Mouse (Mus musculus): ENCODE data around the gene Vps53. TPM values are rescaled to one million over a fixed set of nuclear protein-coding genes. Genes with fewer than 3 reads are reported as not detected.

Gene Vps53
- polyA plus RNA-seq, 1 experiment: 41.2 TPM

GRCm38 (mm10) chr11:76081048-76081640 is 98.3 kb downstream of the Vps53 start:
- Histone ChIP-seq H3K79me2 (ENCODE audit: control insufficient read depth, insufficient read depth) (no peaks in the 10 kb centered on the region), H3K4me3 (no peak overlapping the region), H3K27me3 (ENCODE audit: control insufficient read depth, insufficient read depth, insufficient read length) (no peaks in the 10 kb centered on the region), H3ac (ENCODE audit: control insufficient read depth, insufficient read length) (no peak overlapping the region), H3K4me2 (ENCODE audit: low read depth) (no peak overlapping the region), H3K36me3 (ENCODE audit: control insufficient read depth, insufficient read depth) (peaks cover 8% of the 10 kb centered on the region)
- TF ChIP-seq CEBPB (IDR thresholded peaks at IDR 0.05; ENCODE audit: insufficient read depth, poor library complexity, severe bottlenecking): no peak
- TF ChIP-seq SRF (IDR thresholded peaks at IDR 0.05; ENCODE audit: control insufficient read depth, insufficient read length, low read depth): no peak
- no peak for TF ChIP-seq MYOD1 (IDR thresholded peaks at IDR 0.05; ENCODE audit: control insufficient read depth in 1 of 3, insufficient read length in 2 of 3, low read depth in 2 of 3)
- no peak for TF ChIP-seq TCF12 (IDR thresholded peaks at IDR 0.05; ENCODE audit: insufficient read depth, poor library complexity, severe bottlenecking)
- TF ChIP-seq REST (IDR thresholded peaks at IDR 0.05; ENCODE audit: insufficient read depth, insufficient read length): no peak
- no peak for TF ChIP-seq POLR2AphosphoS2 (IDR thresholded peaks at IDR 0.05; ENCODE audit: insufficient read length, low read depth)
- TF ChIP-seq POLR2A (IDR thresholded peaks at IDR 0.05; ENCODE audit: insufficient read length, low read depth): no peak
- no peak for TF ChIP-seq MAX (IDR thresholded peaks at IDR 0.05; ENCODE audit: low read depth)
- no peak for TF ChIP-seq E2F4 (IDR thresholded peaks at IDR 0.05; ENCODE audit: insufficient read depth)
- no peak for TF ChIP-seq MYOG (IDR thresholded peaks at IDR 0.05; ENCODE audit: control insufficient read depth in 1 of 3, insufficient read depth in 1 of 3, insufficient read length in 2 of 3, low read depth in 2 of 3)
- no peak for TF ChIP-seq TCF3 (IDR thresholded peaks at IDR 0.05; ENCODE audit: insufficient read length, low read depth)
- no peak for TF ChIP-seq USF1 (IDR thresholded peaks at IDR 0.05; ENCODE audit: low read depth)

DNA sequence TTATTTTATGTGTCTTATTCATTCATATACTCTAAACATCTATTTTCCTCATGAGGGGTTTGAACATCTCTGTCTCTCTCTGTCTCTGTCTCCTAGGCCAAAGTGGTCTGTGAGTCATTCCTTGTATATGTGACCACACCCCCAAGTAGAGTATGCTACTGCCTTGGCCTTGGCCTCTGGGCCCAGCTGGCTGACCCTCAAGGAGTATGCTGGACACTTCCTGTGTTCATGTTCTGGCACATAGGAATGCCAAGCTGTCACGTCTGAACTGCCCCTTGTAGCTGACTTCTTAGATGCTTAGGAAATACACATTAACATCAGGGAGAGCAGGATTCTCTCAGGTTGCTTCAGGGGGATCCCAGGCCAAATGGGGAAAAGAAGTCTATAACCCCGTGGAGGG is 99.2 kb downstream of the Vps53 start:
- Histone ChIP-seq H3K79me2 (ENCODE audit: control insufficient read depth, insufficient read depth) (no peaks in the 10 kb centered on the region), H3ac (ENCODE audit: control insufficient read depth, insufficient read length) (no peak overlapping the region), H3K4me3 (no peak overlapping the region), H3K36me3 (ENCODE audit: control insufficient read depth, insufficient read depth) (peaks cover 8% of the 10 kb centered on the region), H3K27me3 (ENCODE audit: control insufficient read depth, insufficient read depth, insufficient read length) (no peaks in the 10 kb centered on the region), H3K4me2 (ENCODE audit: low read depth) (no peak overlapping the region)
- TF ChIP-seq MYOD1 (IDR thresholded peaks at IDR 0.05; ENCODE audit: control insufficient read depth in 1 of 3, insufficient read length in 2 of 3, low read depth in 2 of 3) (peak in 1 of 3 experiments; percentile 8), TCF12 (IDR thresholded peaks at IDR 0.05; ENCODE audit: insufficient read depth, poor library complexity, severe bottlenecking) (no peak), POLR2A (IDR thresholded peaks at IDR 0.05; ENCODE audit: insufficient read length, low read depth) (no peak), E2F4 (IDR thresholded peaks at IDR 0.05; ENCODE audit: insufficient read depth) (no peak), MAX (IDR thresholded peaks at IDR 0.05; ENCODE audit: low read depth) (no peak)

DNA sequence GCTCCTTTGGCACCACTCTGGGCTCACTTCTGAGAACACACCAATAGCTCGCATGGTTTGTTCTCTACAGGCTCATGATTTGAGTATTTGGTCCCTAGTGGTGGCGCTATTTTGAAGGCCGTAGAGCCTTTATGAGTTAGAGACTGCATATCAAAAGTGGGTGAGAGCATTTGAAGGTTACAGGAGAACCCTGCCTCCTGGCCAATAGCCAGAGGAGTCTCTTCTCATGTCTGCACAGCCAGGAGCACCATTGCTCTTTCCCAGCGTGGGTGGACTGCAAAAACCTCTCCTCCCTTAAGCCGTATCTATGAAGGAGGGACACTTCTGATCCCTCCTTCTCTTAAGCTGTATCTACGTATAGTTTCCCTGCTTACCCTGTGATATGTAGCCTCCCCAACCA is 102.1 kb downstream of the Vps53 start:
- no peaks in the 10 kb centered on the region for H3K27me3 ChIP-seq (ENCODE audit: control insufficient read depth, insufficient read depth, insufficient read length)
- no peak overlapping the region for H3K4me2 ChIP-seq (ENCODE audit: low read depth)
- no peak overlapping the region for H3ac ChIP-seq (ENCODE audit: control insufficient read depth, insufficient read length)
- TF ChIP-seq SRF (IDR thresholded peaks at IDR 0.05; ENCODE audit: control insufficient read depth, insufficient read length, low read depth): no peak
- TF ChIP-seq MAX (IDR thresholded peaks at IDR 0.05; ENCODE audit: low read depth): no peak
- no peak for TF ChIP-seq TCF12 (IDR thresholded peaks at IDR 0.05; ENCODE audit: insufficient read depth, poor library complexity, severe bottlenecking)
- no peak for TF ChIP-seq CEBPB (IDR thresholded peaks at IDR 0.05; ENCODE audit: insufficient read depth, poor library complexity, severe bottlenecking)
- no peak for TF ChIP-seq POLR2A (IDR thresholded peaks at IDR 0.05; ENCODE audit: insufficient read length, low read depth)
- no peak for TF ChIP-seq MYOG (IDR thresholded peaks at IDR 0.05; ENCODE audit: control insufficient read depth in 1 of 3, insufficient read depth in 1 of 3, insufficient read length in 2 of 3, low read depth in 2 of 3)
- TF ChIP-seq USF1 (IDR thresholded peaks at IDR 0.05; ENCODE audit: low read depth): no peak
- no peak for TF ChIP-seq REST (IDR thresholded peaks at IDR 0.05; ENCODE audit: insufficient read depth, insufficient read length)
- no peak for TF ChIP-seq POLR2AphosphoS2 (IDR thresholded peaks at IDR 0.05; ENCODE audit: insufficient read length, low read depth)
- H3K4me3 ChIP-seq: no peak overlapping the region
- peaks cover 8% of the 10 kb centered on the region for H3K36me3 ChIP-seq (ENCODE audit: control insufficient read depth, insufficient read depth)
- H3K79me2 ChIP-seq (ENCODE audit: control insufficient read depth, insufficient read depth): no peaks in the 10 kb centered on the region

GRCm38 (mm10) chr11:76074296-76075093 is 105.0 kb downstream of the Vps53 start:
- no peaks in the 10 kb centered on the region for H3K79me2 ChIP-seq (ENCODE audit: control insufficient read depth, insufficient read depth)
- no peaks in the 10 kb centered on the region for H3K36me3 ChIP-seq (ENCODE audit: control insufficient read depth, insufficient read depth)
- no peak overlapping the region for H3K4me2 ChIP-seq (ENCODE audit: low read depth)
- no peak overlapping the region for H3ac ChIP-seq (ENCODE audit: control insufficient read depth, insufficient read length)
- TF ChIP-seq TCF12 (IDR thresholded peaks at IDR 0.05; ENCODE audit: insufficient read depth, poor library complexity, severe bottlenecking) (no peak), MAX (IDR thresholded peaks at IDR 0.05; ENCODE audit: low read depth) (no peak), REST (IDR thresholded peaks at IDR 0.05; ENCODE audit: insufficient read depth, insufficient read length) (no peak), POLR2A (IDR thresholded peaks at IDR 0.05; ENCODE audit: insufficient read length, low read depth) (no peak), CEBPB (IDR thresholded peaks at IDR 0.05; ENCODE audit: insufficient read depth, poor library complexity, severe bottlenecking) (no peak), POLR2AphosphoS2 (IDR thresholded peaks at IDR 0.05; ENCODE audit: insufficient read length, low read depth) (no peak), USF1 (IDR thresholded peaks at IDR 0.05; ENCODE audit: low read depth) (no peak), MYOD1 (IDR thresholded peaks at IDR 0.05; ENCODE audit: control insufficient read depth in 1 of 3, insufficient read length in 2 of 3, low read depth in 2 of 3) (peak; percentile 11 to 78 (median 76)), TCF3 (IDR thresholded peaks at IDR 0.05; ENCODE audit: insufficient read length, low read depth) (no peak), MYOG (IDR thresholded peaks at IDR 0.05; ENCODE audit: control insufficient read depth in 1 of 3, insufficient read depth in 1 of 3, insufficient read length in 2 of 3, low read depth in 2 of 3) (peak; percentile 32 to 68 (median 55)), E2F4 (IDR thresholded peaks at IDR 0.05; ENCODE audit: insufficient read depth) (no peak), SRF (IDR thresholded peaks at IDR 0.05; ENCODE audit: control insufficient read depth, insufficient read length, low read depth) (no peak)
- no peaks in the 10 kb centered on the region for H3K27me3 ChIP-seq (ENCODE audit: control insufficient read depth, insufficient read depth, insufficient read length)
- H3K4me3 ChIP-seq: no peak overlapping the region
